Mouse (Mus musculus) thymus, adult 2 months (tissue): ENCODE measurements around the gene Wwox. TPM values are rescaled to one million over a fixed set of nuclear protein-coding genes. Genes with fewer than 3 reads are reported as not detected.

Source experiments
- DNase-seq: peaks from one replicate; pipeline ENCODE4 v3.0.0; 2021
- H3K27ac ChIP-seq: fragments of 200-500 bp; 2 replicates; pipeline ENCODE4 v1.5.1; 2012; ENCODE audit warnings: low read length, control low read depth; ENCODE audit not compliant: control insufficient read depth, insufficient read depth
- H3K27me3 ChIP-seq: fragments of 200-500 bp; 2 replicates; pipeline ENCODE4 v1.6.1; 2012; ENCODE audit warnings: mild to moderate bottlenecking, low read length, moderate library complexity, mixed read lengths; ENCODE audit not compliant: control insufficient read depth, insufficient read depth
- H3K36me3 ChIP-seq: fragments of 200-500 bp; 2 replicates; pipeline ENCODE4 v1.6.1; 2012; ENCODE audit warnings: mild to moderate bottlenecking, low read length, moderate library complexity; ENCODE audit not compliant: control insufficient read depth, insufficient read depth
- H3K4me1 ChIP-seq: fragments of 200-500 bp; replicated peaks from 2 replicates; pipeline ENCODE4 v1.6.1; 2012; ENCODE audit warnings: low read length; ENCODE audit not compliant: control insufficient read depth, insufficient read depth
- H3K4me3 ChIP-seq: fragments of 200-500 bp; 2 replicates; pipeline ENCODE4 v1.5.1; 2012; ENCODE audit warnings: mild to moderate bottlenecking, low read length, control low read depth, moderate library complexity; ENCODE audit not compliant: control insufficient read depth, insufficient read depth
- CTCF ChIP-seq: fragments of 200-500 bp; IDR thresholded peaks from 2 replicates; pipeline ENCODE4 v1.5.1; 2012; ENCODE audit warnings: mild to moderate bottlenecking, control low read depth, low read length, moderate library complexity, borderline replicate concordance; ENCODE audit not compliant: control insufficient read depth, poor library complexity, insufficient read depth; ENCODE audit errors: extremely low read depth
- POLR2A ChIP-seq: fragments of 200-500 bp; IDR thresholded peaks from 2 replicates; pipeline ENCODE4 v1.6.1; 2012; ENCODE audit warnings: mild to moderate bottlenecking, low read length, control low read depth, moderate library complexity; ENCODE audit not compliant: control insufficient read depth, poor library complexity, insufficient read depth; ENCODE audit errors: extremely low read depth
- WGBS: fragments of 180-500 bp; shearing (Covaris S2); methylation state at CpG from one replicate; pipeline ENCODE4 v1.1.7; 2018; 5-methylcytosine and 5-hydroxymethylcytosine counted together
- polyA plus RNA-seq: library from polyadenylated mRNA; depleted of rRNA; stranded (reverse); fragments of >200 nt; gene quantifications from 2 replicates; pipeline ENCODE4 v1.2.3, GENCODE M21; 2012

The Wwox gene
- polyA plus RNA-seq, 1 experiment: 8.4 TPM

GRCm38 (mm10) chr8:114832251-114832774, 392.9 kb downstream of the Wwox start:
- TF ChIP-seq POLR2A (no peak), CTCF (no peak)
- 95% methylated on average over 8 of the region's 8 CpGs for WGBS
- Histone ChIP-seq H3K36me3 (no peaks in the 10 kb centered on the region), H3K4me1 (0 out of 2 replicates have a peak, but pooled peaks cover 11% of the 10 kb centered on the region), H3K27ac (no peak overlapping the region), H3K4me3 (no peak overlapping the region), H3K27me3 (no peaks in the 10 kb centered on the region)
- DNase-seq: no peak

- peaks cover 10% of the 10 kb centered on the region for H3K4me1 ChIP-seq
- H3K4me3 ChIP-seq: no peak overlapping the region
- H3K36me3 ChIP-seq: no peaks in the 10 kb centered on the region
- TF ChIP-seq POLR2A (no peak), CTCF (no peak)
- DNase-seq: no peak
- 92% methylated on average over 15 of the region's 15 CpGs for WGBS
- H3K27ac ChIP-seq: no peak overlapping the region
- H3K27me3 ChIP-seq: no peaks in the 10 kb centered on the region
Observed at GRCm38 (mm10) chr8:114834730-114835129, 395.3 kb downstream of the Wwox start.

- H3K4me3 ChIP-seq: no peak overlapping the region
- TF ChIP-seq POLR2A: no peak
- H3K4me1 ChIP-seq: peaks cover 17% of the 10 kb centered on the region
- no peaks in the 10 kb centered on the region for H3K36me3 ChIP-seq
- H3K27me3 ChIP-seq: no peaks in the 10 kb centered on the region
- 8% methylated on average over 10 of the region's 10 CpGs for WGBS
- no peak overlapping the region for H3K27ac ChIP-seq
- peak; percentile 55 for DNase-seq
Observed at GRCm38 (mm10) chr8:114839998-114840397, 400.5 kb downstream of the Wwox start.

- Histone ChIP-seq H3K4me1 (peaks cover 7% of the 10 kb centered on the region), H3K27me3 (no peaks in the 10 kb centered on the region), H3K4me3 (no peak overlapping the region), H3K36me3 (no peaks in the 10 kb centered on the region), H3K27ac (no peak overlapping the region)
- DNase-seq: no peak
- TF ChIP-seq POLR2A (no peak), CTCF (no peak)
- 96% methylated on average over 7 of the region's 7 CpGs for WGBS
Observed at GRCm38 (mm10) chr8:114847666-114848065, 408.2 kb downstream of the Wwox start.

GRCm38 (mm10) chr8:114849461-114849860, 410.0 kb downstream of the Wwox start:
- no peaks in the 10 kb centered on the region for H3K36me3 ChIP-seq
- TF ChIP-seq POLR2A (no peak), CTCF (no peak)
- 91% methylated on average over 9 of the region's 9 CpGs for WGBS

GRCm38 (mm10) chr8:114850014-114850870, 410.8 kb downstream of the Wwox start:
- WGBS: 83% methylated on average over 15 of the region's 15 CpGs
- no peak for TF ChIP-seq POLR2A
- TF ChIP-seq CTCF: no peak
- H3K27me3 ChIP-seq: no peaks in the 10 kb centered on the region
- H3K4me3 ChIP-seq: no peak overlapping the region
- H3K27ac ChIP-seq: no peak overlapping the region
- no peaks in the 10 kb centered on the region for H3K4me1 ChIP-seq
- no peak for DNase-seq
- H3K36me3 ChIP-seq: no peaks in the 10 kb centered on the region

More at GRCm38 (mm10) chr8:114849461-114849860, 410.0 kb downstream of the Wwox start:
- Histone ChIP-seq H3K27ac (no peak overlapping the region), H3K4me3 (no peak overlapping the region), H3K27me3 (no peaks in the 10 kb centered on the region), H3K4me1 (peaks cover 5% of the 10 kb centered on the region)
- DNase-seq: no peak

GRCm38 (mm10) chr8:114853765-114854164, 414.3 kb downstream of the Wwox start:
- Histone ChIP-seq H3K27ac (no peak overlapping the region), H3K4me3 (no peak overlapping the region), H3K27me3 (no peaks in the 10 kb centered on the region), H3K36me3 (no peaks in the 10 kb centered on the region), H3K4me1 (no peaks in the 10 kb centered on the region)
- DNase-seq: no peak
- WGBS: 100% methylated on average over 4 of the region's 4 CpGs
- TF ChIP-seq CTCF (no peak), POLR2A (no peak)
